23 mouse cellular contexts compared by ENCODE assay signal in the genomic region with DNA sequence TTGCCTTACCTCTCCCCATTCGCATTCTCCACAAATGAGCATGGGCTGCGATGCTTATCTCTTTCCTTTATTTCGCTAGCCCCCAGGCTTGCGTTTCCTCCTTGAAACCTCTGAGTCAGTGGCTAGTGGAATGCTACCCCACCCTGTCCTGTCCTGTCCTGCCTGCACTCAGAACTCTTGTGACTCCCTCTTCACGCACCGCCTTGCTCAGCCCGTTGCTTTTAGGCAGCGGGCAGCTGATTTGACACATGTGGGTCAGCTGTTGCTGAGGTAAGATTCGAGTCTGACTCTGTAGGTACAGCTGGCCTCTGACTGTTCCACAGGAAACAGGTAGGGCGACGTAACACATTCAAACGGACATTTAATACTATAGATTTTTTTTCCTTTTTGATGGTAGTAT.
DNase-seq lines count a peak whose midpoint lies in the region; ATAC-seq and TF ChIP-seq lines count a peak whose summit lies in the region.
"Had no signal": no experiment of that assay in that cellular context is flagged by ENCODE, and none has a peak within 500 bp of the region (broad histone marks: within the 10 kb centered on the region; RNA-seq: fewer than 3 reads in every experiment).

No protein-coding gene starts in this region.

- DNase-seq in lung, postnatal 0 days (ENCODE audit: low spot score), result peak; percentile 74
- no peak for DNase-seq in lung, postnatal 10 days
- peak; percentile 42 to 46 for DNase-seq in B cell, adult 2 months
- DNase-seq in R1 (ENCODE audit: low read depth, low spot score), result peak; percentile 41
- no peak for DNase-seq in layer of hippocampus, adult 9-10 months (ENCODE audit: low spot score)
- DNase-seq: adrenal gland, postnatal 25 days; cerebellum, adult 2 months; gastrocnemius, postnatal 25 days; kidney, adult 9 months; retina, postnatal 1 day; right cerebral cortex, postnatal 4 days; thymus, adult 18-20 months had no signal

- no peaks in the 10 kb centered on the region for H3K36me3 ChIP-seq in lung, postnatal 0 days (ENCODE audit: insufficient read depth, low read length)
- H3K36me3 ChIP-seq in forebrain, embryonic 16.5 days (ENCODE audit: control insufficient read depth, insufficient read depth), result no peaks in the 10 kb centered on the region
- H3K36me3 ChIP-seq: embryonic facial prominence, embryonic 12.5 days; limb, embryonic 10.5 days; lung, embryonic 15.5 days; midbrain, embryonic 13.5 days; neural tube, embryonic 15.5 days had no signal

- ATAC-seq in lung, postnatal 0 days, result peak; percentile 91
- peak; percentile 37; the same call in 1 of the 2 replicates for ATAC-seq in neutrophil, adult 5-6 weeks (ENCODE audit: extremely low read depth, insufficient number of reproducible peaks, low FRiP score, poor library complexity, severe bottlenecking)
- no peak for ATAC-seq in forebrain, embryonic 16.5 days
- ATAC-seq: activated CD4-positive, CD25-positive, alpha-beta regulatory T cell, adult 4 months; CD4-positive, CD25-positive, alpha-beta regulatory T cell, adult 4 months; inflammation-experienced regulatory T-cells, adult 6 months; midbrain, embryonic 13.5 days had no signal

- TF ChIP-seq EP300 in lung, postnatal 0 days (IDR thresholded peaks at IDR 0.05), result peak; percentile 90

- TF ChIP-seq CTCF in lung, postnatal 0 days (IDR thresholded peaks at IDR 0.05), result no peak

- peak overlapping the region; percentile 26; the same call in 1 of the 2 replicates for H3K27ac ChIP-seq in lung, postnatal 0 days (ENCODE audit: low read length)
- no peak overlapping the region for H3K27ac ChIP-seq in forebrain, embryonic 16.5 days (ENCODE audit: low read length)
- H3K27ac ChIP-seq: embryonic facial prominence, embryonic 12.5 days; limb, embryonic 10.5 days; lung, embryonic 15.5 days; midbrain, embryonic 13.5 days; neural tube, embryonic 15.5 days had no signal

- H3K9me3 ChIP-seq in lung, postnatal 0 days (ENCODE audit: low read length), result no peaks in the 10 kb centered on the region
- no peaks in the 10 kb centered on the region for H3K9me3 ChIP-seq in forebrain, embryonic 16.5 days (ENCODE audit: control insufficient read depth, low read length)
- H3K9me3 ChIP-seq: embryonic facial prominence, embryonic 12.5 days; limb, embryonic 10.5 days; lung, embryonic 15.5 days; midbrain, embryonic 13.5 days; neural tube, embryonic 15.5 days had no signal

- H3K27me3 ChIP-seq in lung, postnatal 0 days (replicated peaks; ENCODE audit: insufficient read depth, low read length), result no peaks in the 10 kb centered on the region
- H3K27me3 ChIP-seq in forebrain, embryonic 16.5 days (replicated peaks; ENCODE audit: control insufficient read depth, insufficient read depth, low read length), result no peaks in the 10 kb centered on the region
- H3K27me3 ChIP-seq: lung, embryonic 15.5 days; midbrain, embryonic 13.5 days; neural tube, embryonic 15.5 days had no signal

- no peaks in the 10 kb centered on the region for H3K4me1 ChIP-seq in lung, postnatal 0 days (ENCODE audit: insufficient read depth, low read depth, low read length)
- no peaks in the 10 kb centered on the region for H3K4me1 ChIP-seq in forebrain, embryonic 16.5 days (replicated peaks; ENCODE audit: control insufficient read depth, insufficient read depth, low read length)
- H3K4me1 ChIP-seq: embryonic facial prominence, embryonic 12.5 days; midbrain, embryonic 13.5 days; neural tube, embryonic 15.5 days had no signal

- WGBS in lung, postnatal 0 days, result 38% methylated on average over 12 of the region's 12 CpGs
- 71% methylated on average over 12 of the region's 12 CpGs for WGBS in forebrain, embryonic 16.5 days

- H3K9ac ChIP-seq in lung, postnatal 0 days (replicated peaks; ENCODE audit: low read depth), result no peak overlapping the region
- H3K9ac ChIP-seq in forebrain, embryonic 16.5 days (replicated peaks; ENCODE audit: low read depth, low read length), result no peak overlapping the region
- H3K9ac ChIP-seq: embryonic facial prominence, embryonic 12.5 days; lung, embryonic 15.5 days; midbrain, embryonic 13.5 days; neural tube, embryonic 15.5 days had no signal

- H3K4me2 ChIP-seq in lung, postnatal 0 days (replicated peaks; ENCODE audit: low read depth, low read length), result no peak overlapping the region
- H3K4me2 ChIP-seq in forebrain, embryonic 16.5 days (ENCODE audit: low read length), result no peak overlapping the region
- H3K4me2 ChIP-seq: embryonic facial prominence, embryonic 12.5 days; liver, embryonic 11.5 days; lung, embryonic 15.5 days; midbrain, embryonic 13.5 days; neural tube, embryonic 15.5 days had no signal

- no peak overlapping the region for H3K4me3 ChIP-seq in lung, postnatal 0 days (ENCODE audit: low read depth, low read length)
- H3K4me3 ChIP-seq in forebrain, embryonic 16.5 days (replicated peaks; ENCODE audit: low read length), result no peak overlapping the region
- H3K4me3 ChIP-seq: embryonic facial prominence, embryonic 12.5 days; limb, embryonic 10.5 days; lung, embryonic 15.5 days; midbrain, embryonic 13.5 days; neural tube, embryonic 15.5 days had no signal

Comparison
In these comparisons a context has a peak if more than half of its experiments do, and no peak if none do; other contexts are left out.
1. DNase-seq: peak in lung, postnatal 0 days (single experiment), B cell, adult 2 months (2 of 2) and R1 (single experiment); none in lung, postnatal 10 days (single experiment) and layer of hippocampus, adult 9-10 months (single experiment).